Mouse (Mus musculus): ENCODE data around the gene Myrfl. TPM values are rescaled to one million over a fixed set of nuclear protein-coding genes. Genes with fewer than 3 reads are reported as not detected.

The Myrfl gene
- polyA plus RNA-seq, 1 experiment from 2014 or later, result 0.08 TPM

- no peak overlapping the region for H3K4me3 ChIP-seq (replicated peaks)
- no peaks in the 10 kb centered on the region for H3K36me3 ChIP-seq (replicated peaks)
- no peak overlapping the region for H3K9ac ChIP-seq
- ATAC-seq (ENCODE audit: low FRiP score), result no peak
- H3K27me3 ChIP-seq, result no peaks in the 10 kb centered on the region
- no peak overlapping the region for H3K4me2 ChIP-seq
- H3K4me1 ChIP-seq, result no peaks in the 10 kb centered on the region; the same call in 1 of the 2 replicates
- no peaks in the 10 kb centered on the region for H3K9me3 ChIP-seq
- WGBS, result 85% methylated on average over 6 of the region's 6 CpGs
- no peak overlapping the region for H3K27ac ChIP-seq
Observed at GRCm38 (mm10) chr10:116741343-116741742, 155.4 kb downstream of the Myrfl start.

GRCm38 (mm10) chr10:116740073-116740472 is 156.6 kb downstream of the Myrfl start:
- no peaks in the 10 kb centered on the region for H3K9me3 ChIP-seq
- WGBS, result 76% methylated on average over 7 of the region's 7 CpGs
- no peak for ATAC-seq (ENCODE audit: low FRiP score)
- no peaks in the 10 kb centered on the region for H3K36me3 ChIP-seq (replicated peaks)
- no peaks in the 10 kb centered on the region for H3K27me3 ChIP-seq
- H3K4me1 ChIP-seq, result no peaks in the 10 kb centered on the region; the same call in 1 of the 2 replicates
- H3K4me2 ChIP-seq, result no peak overlapping the region
- H3K9ac ChIP-seq, result no peak overlapping the region
- no peak overlapping the region for H3K4me3 ChIP-seq (replicated peaks)
- H3K27ac ChIP-seq, result no peak overlapping the region

- no peaks in the 10 kb centered on the region for H3K36me3 ChIP-seq (replicated peaks)
- no peak overlapping the region for H3K27ac ChIP-seq
- H3K4me3 ChIP-seq (replicated peaks), result no peak overlapping the region
- no peaks in the 10 kb centered on the region; the same call in 1 of the 2 replicates for H3K4me1 ChIP-seq
- no peak overlapping the region for H3K9ac ChIP-seq
- no peaks in the 10 kb centered on the region for H3K27me3 ChIP-seq
- no peaks in the 10 kb centered on the region for H3K9me3 ChIP-seq
- no peak for ATAC-seq (ENCODE audit: low FRiP score)
- no peak overlapping the region for H3K4me2 ChIP-seq
- 90% methylated on average over 8 of the region's 8 CpGs for WGBS
Observed at GRCm38 (mm10) chr10:116738533-116738932, 158.2 kb downstream of the Myrfl start.

GRCm38 (mm10) chr10:116735607-116736006 is 161.1 kb downstream of the Myrfl start:
- no peak overlapping the region for H3K4me2 ChIP-seq
- no peaks in the 10 kb centered on the region for H3K36me3 ChIP-seq (replicated peaks)
- no peak overlapping the region for H3K9ac ChIP-seq
- no peaks in the 10 kb centered on the region for H3K27me3 ChIP-seq
- H3K9me3 ChIP-seq, result no peaks in the 10 kb centered on the region
- no peak for ATAC-seq (ENCODE audit: low FRiP score)
- H3K4me1 ChIP-seq, result no peaks in the 10 kb centered on the region
- H3K27ac ChIP-seq, result no peak overlapping the region
- 88% methylated on average over 8 of the region's 8 CpGs for WGBS
- no peak overlapping the region for H3K4me3 ChIP-seq (replicated peaks)

DNA sequence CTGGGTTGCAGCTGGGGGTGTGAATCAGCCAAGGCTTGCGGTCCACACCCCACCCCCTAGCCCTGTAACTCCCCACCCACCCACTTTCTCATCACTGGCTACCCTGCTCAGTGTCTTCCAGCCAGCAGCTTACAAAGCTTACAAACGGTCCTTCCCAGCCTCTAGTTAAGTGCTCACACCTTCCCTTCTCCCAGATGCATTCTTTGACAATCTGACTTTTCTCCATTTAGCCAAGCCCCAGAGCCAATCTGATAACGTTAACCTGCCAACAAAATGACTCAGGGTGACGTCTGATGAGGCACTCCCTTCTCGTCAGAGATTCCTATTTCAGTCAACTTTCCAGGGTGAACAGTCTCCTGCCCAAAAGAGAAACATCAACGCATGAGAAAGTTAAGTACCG is 163.1 kb downstream of the Myrfl start:
- Histone ChIP-seq H3K4me3 (replicated peaks) (no peak overlapping the region), H3K36me3 (replicated peaks) (no peaks in the 10 kb centered on the region), H3K27ac (no peak overlapping the region), H3K4me2 (no peak overlapping the region), H3K9me3 (no peaks in the 10 kb centered on the region), H3K4me1 (peaks cover 4% of the 10 kb centered on the region), H3K9ac (no peak overlapping the region), H3K27me3 (no peaks in the 10 kb centered on the region)
- ATAC-seq (ENCODE audit: low FRiP score), result no peak
- WGBS, result 88% methylated on average over 7 of the region's 7 CpGs

GRCm38 (mm10) chr10:116730033-116730652 is 166.6 kb downstream of the Myrfl start:
- H3K4me1 ChIP-seq, result peaks cover 8% of the 10 kb centered on the region
- H3K27me3 ChIP-seq, result peaks cover 4% of the 10 kb centered on the region; the same call in 1 of the 2 replicates
- ATAC-seq (ENCODE audit: low FRiP score), result peak; percentile 33; the same call in 1 of the 2 replicates
- no peak overlapping the region for H3K4me2 ChIP-seq
- no peak overlapping the region for H3K4me3 ChIP-seq (replicated peaks)
- 65% methylated on average over 10 of the region's 10 CpGs for WGBS
- H3K9me3 ChIP-seq, result no peaks in the 10 kb centered on the region
- no peak overlapping the region for H3K27ac ChIP-seq
- no peaks in the 10 kb centered on the region for H3K36me3 ChIP-seq (replicated peaks)
- no peak overlapping the region for H3K9ac ChIP-seq

DNA sequence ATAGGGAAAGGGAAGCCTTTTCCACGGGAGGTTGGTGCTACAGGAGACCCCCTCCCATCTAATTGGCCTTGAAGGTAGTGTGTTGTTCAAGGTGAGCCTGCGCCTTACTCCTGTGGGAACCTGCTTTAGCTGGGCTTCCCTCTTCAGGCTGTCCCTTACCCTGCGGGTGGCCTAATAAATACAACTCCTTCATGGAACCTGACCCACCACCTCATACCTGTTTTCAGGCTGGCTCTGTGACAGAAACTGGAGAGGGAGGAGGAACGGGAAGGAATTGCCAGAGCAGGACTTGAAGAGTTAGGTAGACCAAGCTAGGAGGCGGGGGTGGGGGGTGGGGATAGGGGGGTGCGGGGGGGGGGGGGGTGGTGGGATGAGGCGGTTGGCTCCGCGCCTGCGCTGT is 167.9 kb downstream of the Myrfl start:
- no peak for ATAC-seq (ENCODE audit: low FRiP score)
- Histone ChIP-seq H3K27ac (no peak overlapping the region), H3K36me3 (replicated peaks) (no peaks in the 10 kb centered on the region), H3K27me3 (peaks cover 4% of the 10 kb centered on the region; the same call in 1 of the 2 replicates), H3K9me3 (no peaks in the 10 kb centered on the region), H3K4me1 (peaks cover 8% of the 10 kb centered on the region), H3K9ac (no peak overlapping the region), H3K4me2 (no peak overlapping the region), H3K4me3 (replicated peaks) (no peak overlapping the region)
- WGBS, result 90% methylated on average over 9 of the region's 10 CpGs

- H3K9ac ChIP-seq, result no peak overlapping the region
- H3K36me3 ChIP-seq (replicated peaks), result no peaks in the 10 kb centered on the region
- H3K4me2 ChIP-seq, result peak overlapping the region; percentile 13; the same call in 1 of the 2 replicates
- no peaks in the 10 kb centered on the region for H3K9me3 ChIP-seq
- no peak overlapping the region for H3K27ac ChIP-seq
- peaks cover 8% of the 10 kb centered on the region for H3K4me1 ChIP-seq
- no peak overlapping the region for H3K4me3 ChIP-seq (replicated peaks)
- WGBS, result 27% methylated on average over 14 of the region's 14 CpGs
- ATAC-seq (ENCODE audit: low FRiP score), result no peak
- peaks cover 4% of the 10 kb centered on the region; the same call in 1 of the 2 replicates for H3K27me3 ChIP-seq
Observed at GRCm38 (mm10) chr10:116727702-116728298, 168.9 kb downstream of the Myrfl start.

Other genes with a start within 250 kb of the Myrfl start
- 42.6 and 47.2 TPM in 2 replicates for gene Rab3ip, start 53.9 kb upstream of the Myrfl start, polyA plus RNA-seq (2016; fragmentation: Nextera tagmentation; extraction: Ambion mirVana)
- not detected in 2 replicates for gene Gm10271, start 75.7 kb upstream of the Myrfl start, polyA plus RNA-seq (2016; fragmentation: Nextera tagmentation; extraction: Ambion mirVana)
- gene Best3, start 89.4 kb upstream of the Myrfl start, polyA plus RNA-seq (2016; fragmentation: Nextera tagmentation; extraction: Ambion mirVana), result 0.09 TPM in 1 of 2 replicates, not detected in the other
- not detected in 2 replicates for gene Lrrc10, start 148.4 kb upstream of the Myrfl start, polyA plus RNA-seq (2016; fragmentation: Nextera tagmentation; extraction: Ambion mirVana)
- 263 and 274 TPM in 2 replicates for gene Cct2, start 166.9 kb upstream of the Myrfl start, polyA plus RNA-seq (2016; fragmentation: Nextera tagmentation; extraction: Ambion mirVana)

All from forebrain, embryonic 12.5 days (tissue).